Mouse (Mus musculus) MEL (cell line): ENCODE results near the gene Nudt21. TPM values are rescaled to one million over a fixed set of nuclear protein-coding genes. Genes with fewer than 3 reads are reported as not detected.
A peak's percentile ranks its signal among the peaks of the same experiment; 100 is the strongest.

Source experiments
- DNase-seq: peaks from one replicate; pipeline ENCODE4 v3.0.0; 2011; ENCODE audit warnings: low read depth, low spot score
- H3K27ac ChIP-seq: 2 replicates; pipeline ENCODE4 v1.5.1; 2012; ENCODE audit warnings: low read depth, mild to moderate bottlenecking, control low read depth, low read length, moderate library complexity; ENCODE audit not compliant: control insufficient read depth
- H3K27me3 ChIP-seq, 2 experiments: fragments of 150-350 bp in 1 of 2; sonication (generic) in 1 of 2; 2 replicates each; pipeline ENCODE4 v1.6.1; 2012; ENCODE audit warnings: low read length in 2 of 2, mild to moderate bottlenecking in 2 of 2, improper control_type of control experiment in 1 of 2, moderate library complexity in 1 of 2; ENCODE audit not compliant: insufficient read depth in 2 of 2, control insufficient read depth in 1 of 2
- H3K36me3 ChIP-seq, 2 experiments: 2 replicates each; pipeline ENCODE4 v1.6.1; 2012 to 2014; ENCODE audit warnings: low read length in 2 of 2, improper control_type of control experiment in 1 of 2, inconsistent platforms in 1 of 2, mild to moderate bottlenecking in 1 of 2; ENCODE audit not compliant: insufficient read depth in 2 of 2, control insufficient read depth in 1 of 2
- H3K4me1 ChIP-seq, 2 experiments: fragments of 150-350 bp in 1 of 2; sonication (generic) in 1 of 2; 2 replicates each; pipeline ENCODE4 v1.6.1; 2012; ENCODE audit warnings: low read length in 2 of 2, improper control_type of control experiment in 1 of 2, mild to moderate bottlenecking in 1 of 2; ENCODE audit not compliant: insufficient read depth in 2 of 2, control insufficient read depth in 1 of 2
- H3K4me3 ChIP-seq, 2 experiments: fragments of 150-350 bp in 1 of 2; sonication (generic) in 1 of 2; 2 replicates each; pipeline ENCODE4 v1.5.1; 2012; ENCODE audit warnings: low read depth in 2 of 2, low read length in 2 of 2, mild to moderate bottlenecking in 2 of 2, moderate library complexity in 2 of 2, control low read depth in 1 of 2, improper control_type of control experiment in 1 of 2; ENCODE audit not compliant: control insufficient read depth in 1 of 2, insufficient read depth in 1 of 2
- H3K79me2 ChIP-seq: 2 replicates; pipeline ENCODE4 v1.6.1; 2012; ENCODE audit warnings: mild to moderate bottlenecking, low read length, moderate library complexity; ENCODE audit not compliant: control insufficient read depth, poor library complexity, insufficient read depth
- H3K9ac ChIP-seq: 2 replicates; pipeline ENCODE4 v1.6.1; 2012; ENCODE audit warnings: low read depth, mild to moderate bottlenecking, control low read depth, low read length, moderate library complexity; ENCODE audit not compliant: control insufficient read depth, poor library complexity, severe bottlenecking
- H3K9me3 ChIP-seq: fragments of 150-350 bp; sonication (generic); replicated peaks from 2 replicates; pipeline ENCODE4 v1.6.1; 2012; ENCODE audit warnings: mild to moderate bottlenecking, low read length, improper control_type of control experiment, moderate library complexity; ENCODE audit not compliant: insufficient read depth
- BHLHE40 ChIP-seq: IDR thresholded peaks from 2 replicates; pipeline ENCODE4 v1.6.1; 2012; ENCODE audit warnings: low read depth, mild to moderate bottlenecking, inconsistent platforms, low read length, improper control_type of control experiment, borderline replicate concordance
- CHD2 ChIP-seq: IDR thresholded peaks from 2 replicates; pipeline ENCODE4 v1.6.1; 2011; ENCODE audit warnings: low read length, improper control_type of control experiment
- CTCF ChIP-seq, 3 experiments: IDR thresholded peaks in 2 of 3; conservative IDR thresholded peaks in 1 of 3; 2 replicates each; pipeline ENCODE4 v1.5.1; 2011 to 2012; ENCODE audit warnings: low read length in 3 of 3, low read depth in 2 of 3, mild to moderate bottlenecking in 2 of 3, improper control_type of control experiment in 1 of 3, inconsistent platforms in 1 of 3, mixed read lengths in 1 of 3, moderate library complexity in 1 of 3; ENCODE audit not compliant: control insufficient read depth in 1 of 3, insufficient read depth in 1 of 3, poor library complexity in 1 of 3, severe bottlenecking in 1 of 3
- E2F4 ChIP-seq: IDR thresholded peaks from 2 replicates; pipeline ENCODE4 v1.6.1; 2011; ENCODE audit warnings: low read depth, low read length, improper control_type of control experiment, borderline replicate concordance
- EP300 ChIP-seq, 2 experiments: IDR thresholded peaks; 2 replicates each; pipeline ENCODE4 v1.6.1; 2011; ENCODE audit warnings: improper control_type of control experiment in 2 of 2, low read length in 2 of 2, low read depth in 1 of 2, mild to moderate bottlenecking in 1 of 2
- GATA1 ChIP-seq: IDR thresholded peaks from 2 replicates; pipeline ENCODE4 v1.6.1; 2011; ENCODE audit warnings: low read depth, low read length, improper control_type of control experiment
- KAT2A ChIP-seq: conservative IDR thresholded peaks from 2 replicates; pipeline ENCODE4 v1.6.1; 2012; ENCODE audit warnings: low read depth, low read length, improper control_type of control experiment, inconsistent platforms
- MAFK ChIP-seq: IDR thresholded peaks from 2 replicates; pipeline ENCODE4 v1.6.1; 2011; ENCODE audit warnings: low read depth, mild to moderate bottlenecking, low read length, improper control_type of control experiment, borderline replicate concordance
- MAX ChIP-seq: IDR thresholded peaks from 2 replicates; pipeline ENCODE4 v1.6.1; 2011; ENCODE audit warnings: low read length, improper control_type of control experiment
- MXI1 ChIP-seq: IDR thresholded peaks from 2 replicates; pipeline ENCODE4 v1.6.1; 2011; ENCODE audit warnings: mild to moderate bottlenecking, low read depth, low read length, improper control_type of control experiment
- MYB ChIP-seq: IDR thresholded peaks from 2 replicates; pipeline ENCODE4 v1.6.1; 2011; ENCODE audit warnings: mild to moderate bottlenecking, low read depth, low read length, improper control_type of control experiment
- NELFE ChIP-seq: IDR thresholded peaks from 2 replicates; pipeline ENCODE4 v1.6.1; 2011; ENCODE audit warnings: low read depth, low read length, improper control_type of control experiment
- POLR2AphosphoS5 ChIP-seq: IDR thresholded peaks from 2 replicates; pipeline ENCODE4 v1.6.1; 2012; ENCODE audit warnings: low read depth, borderline replicate concordance, mild to moderate bottlenecking, inconsistent platforms, low read length, moderate library complexity, mixed read lengths
- RAD21 ChIP-seq: IDR thresholded peaks from 2 replicates; pipeline ENCODE4 v1.6.1; 2011; ENCODE audit warnings: mild to moderate bottlenecking, low read depth, low read length, improper control_type of control experiment
- SMC3 ChIP-seq: IDR thresholded peaks from 2 replicates; pipeline ENCODE4 v1.6.1; 2011; ENCODE audit warnings: low read depth, low read length, improper control_type of control experiment
- TAL1 ChIP-seq: IDR thresholded peaks from 2 replicates; pipeline ENCODE4 v1.6.1; 2012; ENCODE audit warnings: mild to moderate bottlenecking, inconsistent platforms, low read length, moderate library complexity, mixed read lengths
- TBP ChIP-seq: IDR thresholded peaks from 2 replicates; pipeline ENCODE4 v1.8.0; 2011; ENCODE audit warnings: low read depth, low read length, improper control_type of control experiment
- TCF12 ChIP-seq: IDR thresholded peaks from 2 replicates; pipeline ENCODE4 v1.6.1; 2014; ENCODE audit warnings: low read depth, mild to moderate bottlenecking, inconsistent platforms, low read length, improper control_type of control experiment, moderate library complexity
- USF1 ChIP-seq: IDR thresholded peaks from 2 replicates; pipeline ENCODE4 v1.6.1; 2014; ENCODE audit warnings: low read depth, mild to moderate bottlenecking, inconsistent platforms, low read length, improper control_type of control experiment, moderate library complexity
- USF2 ChIP-seq, 2 experiments: IDR thresholded peaks; 2 replicates each; pipeline ENCODE4 v1.6.1; 2011 to 2012; ENCODE audit warnings: improper control_type of control experiment in 2 of 2, low read length in 2 of 2, borderline replicate concordance in 1 of 2, inconsistent platforms in 1 of 2, low read depth in 1 of 2, mild to moderate bottlenecking in 1 of 2; ENCODE audit not compliant: insufficient read depth in 1 of 2
- ZC3H11A ChIP-seq: IDR thresholded peaks from 2 replicates; pipeline ENCODE4 v1.6.1; 2012; ENCODE audit warnings: low read depth, mild to moderate bottlenecking, inconsistent platforms, low read length, improper control_type of control experiment
- ZKSCAN1 ChIP-seq: IDR thresholded peaks from 2 replicates; pipeline ENCODE4 v1.6.1; 2012; ENCODE audit warnings: low read depth, mild to moderate bottlenecking, inconsistent platforms, low read length, improper control_type of control experiment, moderate library complexity
- ZMIZ1 ChIP-seq: IDR thresholded peaks from 2 replicates; pipeline ENCODE4 v1.6.1; 2012; ENCODE audit warnings: low read depth, mild to moderate bottlenecking, inconsistent platforms, low read length, improper control_type of control experiment, moderate library complexity
- polyA plus RNA-seq, 2 experiments: library from polyadenylated mRNA; stranded (reverse) in 1 of 2; unstranded in 1 of 2; fragments of >175 nt in 1 of 2; fragments of >200 nt in 1 of 2; gene quantifications; 2 replicates each; pipeline versions ENCODE4 v1.2.1 to v1.2.4; 2012; ENCODE audit warnings: low replicate concordance in 2 of 2, low read depth in 1 of 2; ENCODE audit not compliant: insufficient read length in 2 of 2, insufficient read depth in 1 of 2, missing spikeins in 1 of 2
- total RNA-seq: library from RNA; depleted of rRNA; stranded (reverse); fragments of 300-350 nt; gene quantifications from 2 replicates; pipeline ENCODE4 v1.2.3, GENCODE M21; 2012

Gene Nudt21
- total and polyA plus RNA-seq, 3 experiments = 118 to 157 TPM; not detected in 1

DNA sequence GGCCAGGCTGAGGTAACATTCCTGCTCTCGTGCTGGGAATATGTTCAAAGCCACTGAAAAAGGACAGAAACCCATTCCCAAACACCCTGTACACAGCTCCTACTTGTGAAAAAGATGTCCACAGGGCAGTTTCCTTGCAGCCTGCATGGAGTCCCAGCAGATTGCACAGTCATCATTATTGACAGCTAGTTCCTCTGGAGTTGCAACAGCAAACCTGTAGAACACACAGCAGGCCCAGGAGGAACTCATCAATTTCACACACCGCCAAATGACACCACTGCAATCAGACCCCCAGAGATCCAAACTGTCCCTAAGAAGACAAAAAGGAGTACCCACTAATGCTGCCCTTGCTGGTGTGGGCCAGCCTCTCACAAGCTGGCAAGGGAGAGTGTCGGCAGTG lies 52.1 kb downstream of the Nudt21 start:
- no peak overlapping the region for H3K27ac ChIP-seq
- no peak for TF ChIP-seq E2F4
- no peak for TF ChIP-seq RAD21
- no peak for TF ChIP-seq ZMIZ1
- no peak for TF ChIP-seq MAX
- no peak for TF ChIP-seq SMC3
- no peak for TF ChIP-seq TAL1
- TF ChIP-seq KAT2A = no peak
- no peak for TF ChIP-seq POLR2AphosphoS5
- TF ChIP-seq NELFE = no peak
- TF ChIP-seq EP300 (IDR thresholded peaks at IDR 0.05; ENCODE audit: low read depth in 1 of 2, low read length in 2 of 2) = no peak
- TF ChIP-seq GATA1 = no peak
- no peak for TF ChIP-seq MXI1
- TF ChIP-seq ZKSCAN1 = no peak
- TF ChIP-seq USF2 (IDR thresholded peaks at IDR 0.05; ENCODE audit: borderline replicate concordance in 1 of 2, insufficient read depth in 1 of 2, low read depth in 1 of 2, low read length in 2 of 2) = no peak
- no peak for TF ChIP-seq MYB
- TF ChIP-seq CHD2 = no peak
- no peak for TF ChIP-seq BHLHE40
- TF ChIP-seq USF1 = no peak
- no peak for TF ChIP-seq TCF12

DNA sequence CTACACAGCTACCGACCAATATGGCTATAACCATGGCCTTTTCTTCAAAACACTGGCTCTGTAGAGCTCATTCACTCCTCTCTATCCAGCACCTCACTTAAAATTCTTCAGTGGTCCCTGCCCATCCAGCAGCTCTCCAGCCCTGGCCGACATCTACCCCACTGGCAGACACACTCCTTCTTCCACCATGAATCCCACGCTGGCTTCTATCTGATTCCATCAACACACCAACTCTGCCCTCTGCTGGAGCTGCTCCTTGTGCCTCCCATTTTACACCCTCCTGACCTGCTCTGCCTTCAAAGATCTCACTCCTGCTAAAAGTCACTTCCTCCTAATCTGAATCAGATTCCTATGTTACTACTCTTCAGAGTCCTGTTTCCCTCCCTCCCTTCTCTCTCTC lies 53.0 kb downstream of the Nudt21 start:
- Histone ChIP-seq H3K9me3 (no peaks in the 10 kb centered on the region), H3K36me3 (peaks cover 0 to 34% of the 10 kb centered on the region in 2 experiments; a peak in 2 of 4 replicates), H3K4me3 (no peak overlapping the region), H3K9ac (no peak overlapping the region), H3K27ac (no peak overlapping the region), H3K4me1 (no peaks in the 10 kb centered on the region; a peak in 1 of 4 replicates), H3K27me3 (no peaks in the 10 kb centered on the region), H3K79me2 (no peaks in the 10 kb centered on the region)
- TF ChIP-seq MAX (no peak), ZKSCAN1 (no peak), E2F4 (no peak), ZC3H11A (no peak), MAFK (no peak), TBP (no peak), KAT2A (no peak), CTCF (IDR thresholded peaks at IDR 0.05 in 2 of 3, conservative IDR thresholded peaks at IDR 0.05 in 1 of 3; ENCODE audit: control insufficient read depth in 1 of 3, insufficient read depth in 1 of 3, low read depth in 2 of 3, low read length in 3 of 3, poor library complexity in 1 of 3, severe bottlenecking in 1 of 3) (peak in 2 of 3 experiments; percentile 6 to 10; a peak in 1 of 6 replicates)
- no peak for DNase-seq

More for the DNA sequence above, 52.1 kb downstream of the Nudt21 start:
- H3K27me3 ChIP-seq = no peaks in the 10 kb centered on the region
- no peak overlapping the region for H3K9ac ChIP-seq
- DNase-seq = no peak
- H3K9me3 ChIP-seq = no peaks in the 10 kb centered on the region
- H3K4me3 ChIP-seq = no peak overlapping the region
- peaks cover 0 to 38% of the 10 kb centered on the region in 2 experiments; a peak in 2 of 4 replicates for H3K36me3 ChIP-seq
- H3K79me2 ChIP-seq = no peaks in the 10 kb centered on the region
- H3K4me1 ChIP-seq = no peaks in the 10 kb centered on the region; a peak in 1 of 4 replicates
